Mouse (Mus musculus): ENCODE results near the gene Srm. TPM values are rescaled to one million over a fixed set of nuclear protein-coding genes. Genes with fewer than 3 reads are reported as not detected.

Gene Srm
- polyA plus RNA-seq, 1 experiment from 2014 or later = 265 TPM

Other genes with a start within 250 kb of the Srm start
- 27.1 and 27.3 TPM in 2 replicates for gene Ubiad1, start 146.7 kb upstream of the Srm start, polyA plus RNA-seq (2016; fragmentation: Nextera tagmentation; extraction: Ambion mirVana)
- gene Mtor, start 142.9 kb upstream of the Srm start, polyA plus RNA-seq (2016; fragmentation: Nextera tagmentation; extraction: Ambion mirVana) = 23.3 and 27.0 TPM in 2 replicates
- 0.18 and 0.29 TPM in 2 replicates for gene Angptl7, start 91.0 kb upstream of the Srm start, polyA plus RNA-seq (2016; fragmentation: Nextera tagmentation; extraction: Ambion mirVana)
- 96.0 and 97.2 TPM in 2 replicates for gene Exosc10, start 33.1 kb upstream of the Srm start, polyA plus RNA-seq (2016; fragmentation: Nextera tagmentation; extraction: Ambion mirVana)
- gene Masp2, start 11.1 kb downstream of the Srm start, polyA plus RNA-seq (2016; fragmentation: Nextera tagmentation; extraction: Ambion mirVana) = 0.22 TPM in 1 of 2 replicates, not detected in the other
- gene Tardbp, start 35.5 kb downstream of the Srm start, polyA plus RNA-seq (2016; fragmentation: Nextera tagmentation; extraction: Ambion mirVana) = 495 and 519 TPM in 2 replicates
- not detected in 2 replicates for gene Gm572, start 51.8 kb downstream of the Srm start, polyA plus RNA-seq (2016; fragmentation: Nextera tagmentation; extraction: Ambion mirVana)
- 4.4 and 4.7 TPM in 2 replicates for gene Casz1, start 212.9 kb downstream of the Srm start, polyA plus RNA-seq (2016; fragmentation: Nextera tagmentation; extraction: Ambion mirVana)

All from forebrain, embryonic 10.5 days (tissue).